20 mouse cellular contexts compared by ENCODE assay signal in the genomic region with DNA sequence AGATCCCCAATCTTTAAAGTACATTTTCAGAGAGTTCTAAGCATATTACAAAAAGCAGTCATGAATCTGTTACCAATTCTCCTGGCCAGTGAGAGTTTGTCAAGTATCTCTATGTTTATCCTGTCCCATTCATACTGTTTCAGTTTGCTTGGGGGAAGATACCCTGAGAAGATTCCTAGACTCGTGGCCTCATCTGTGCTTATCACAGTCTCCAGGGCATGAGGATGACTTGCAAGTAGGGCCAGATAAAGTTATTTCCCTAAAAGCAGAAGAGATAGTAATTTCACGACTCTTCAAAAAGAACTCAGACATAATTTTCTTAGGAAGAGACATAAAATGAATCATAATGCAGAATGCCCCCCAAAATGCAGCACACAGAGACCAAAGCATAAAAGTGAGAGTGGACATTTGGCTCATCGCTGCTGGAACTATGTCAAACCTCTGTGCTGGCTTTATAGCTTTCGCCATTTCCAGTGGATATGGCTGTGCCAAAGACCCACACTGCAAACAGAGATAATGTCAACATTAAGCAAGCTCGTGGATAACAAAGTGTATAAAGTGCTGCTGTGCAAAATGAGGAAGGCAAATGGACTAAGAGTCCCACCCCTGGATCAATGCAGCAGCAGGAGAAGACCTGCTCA.
DNase-seq lines count a peak whose midpoint lies in the region; ATAC-seq and TF ChIP-seq lines count a peak whose summit lies in the region.
"Had no signal": no experiment of that assay in that cellular context is flagged by ENCODE, and none has a peak within 500 bp of the region (broad histone marks: within the 10 kb centered on the region; RNA-seq: fewer than 3 reads in every experiment).

No protein-coding gene starts in this region.

- peak overlapping the region; percentile 25; the same call in 1 of the 2 replicates for H3K9ac ChIP-seq in MEL (ENCODE audit: control insufficient read depth, low read depth, low read length, poor library complexity, severe bottlenecking)
- no peak overlapping the region for H3K9ac ChIP-seq in liver, postnatal 0 days (replicated peaks)
- H3K9ac ChIP-seq: heart, embryonic 13.5 days; limb, embryonic 12.5 days had no signal

- peaks cover 0 to 13% of the 10 kb centered on the region in 2 experiments; a peak in 2 of 4 replicates for H3K36me3 ChIP-seq in MEL (ENCODE audit: control insufficient read depth in 1 of 2, insufficient read depth in 2 of 2, low read length in 2 of 2)
- no peaks in the 10 kb centered on the region for H3K36me3 ChIP-seq in liver, postnatal 0 days (replicated peaks; ENCODE audit: insufficient read depth, low read length)
- H3K36me3 ChIP-seq: heart, embryonic 13.5 days; limb, embryonic 12.5 days had no signal

- H3K9me3 ChIP-seq in MEL (replicated peaks; ENCODE audit: insufficient read depth, low read length) = no peaks in the 10 kb centered on the region
- H3K9me3 ChIP-seq in liver, postnatal 0 days (ENCODE audit: low read length) = no peaks in the 10 kb centered on the region
- H3K9me3 ChIP-seq: heart, embryonic 13.5 days; limb, embryonic 12.5 days had no signal

- H3K79me2 ChIP-seq in MEL (ENCODE audit: control insufficient read depth, insufficient read depth, low read length, poor library complexity) = no peaks in the 10 kb centered on the region

- ATAC-seq in erythroid progenitor cell, adult 5-6 weeks (replicated peaks; ENCODE audit: low FRiP score, poor library complexity, severe bottlenecking) = peak; percentile 87
- peak; percentile 96 for ATAC-seq in liver, postnatal 0 days
- ATAC-seq: forebrain, embryonic 16.5 days; hindbrain, embryonic 16.5 days; midbrain, embryonic 16.5 days had no signal

- H3K4me3 ChIP-seq in MEL (ENCODE audit: control insufficient read depth in 1 of 2, insufficient read depth in 1 of 2, low read depth in 2 of 2, low read length in 2 of 2) = peak overlapping the region; percentile 18 to 37
- H3K4me3 ChIP-seq in bone marrow, adult 2 months (replicated peaks; ENCODE audit: control insufficient read depth, low read depth, low read length) = no peak overlapping the region
- H3K4me3 ChIP-seq in liver, postnatal 0 days (ENCODE audit: low read depth, low read length) = no peak overlapping the region
- H3K4me3 ChIP-seq: gastrocnemius, adult 2 months; heart, embryonic 13.5 days; limb, embryonic 12.5 days had no signal

- TF ChIP-seq EP300 in MEL (IDR thresholded peaks at IDR 0.05; ENCODE audit: low read depth in 1 of 2, low read length in 2 of 2) = peak; percentile 96 to 98
- TF ChIP-seq EP300 in liver, postnatal 0 days (IDR thresholded peaks at IDR 0.05; ENCODE audit: low read depth) = peak; percentile 98

- peak overlapping the region; percentile 62 for H3K4me2 ChIP-seq in liver, postnatal 0 days (ENCODE audit: low read depth, low read length)
- H3K4me2 ChIP-seq: heart, embryonic 13.5 days; limb, embryonic 12.5 days had no signal

- no peaks in the 10 kb centered on the region for H3K27me3 ChIP-seq in MEL (ENCODE audit: control insufficient read depth in 1 of 2, insufficient read depth in 2 of 2, low read length in 2 of 2)
- H3K27me3 ChIP-seq in liver, postnatal 0 days (ENCODE audit: insufficient read depth, low read length) = no peaks in the 10 kb centered on the region
- H3K27me3 ChIP-seq: heart, embryonic 13.5 days; limb, embryonic 12.5 days had no signal

- peak overlapping the region; percentile 86 for H3K27ac ChIP-seq in MEL (ENCODE audit: control insufficient read depth, low read depth, low read length)
- H3K27ac ChIP-seq in bone marrow, adult 2 months (ENCODE audit: control insufficient read depth, insufficient read depth, low read depth, low read length, poor library complexity) = peak overlapping the region; percentile 2
- peak overlapping the region; percentile 74 for H3K27ac ChIP-seq in liver, postnatal 0 days (ENCODE audit: low read depth)
- H3K27ac ChIP-seq: gastrocnemius, adult 2 months; heart, embryonic 13.5 days; limb, embryonic 12.5 days had no signal

- WGBS in bone marrow, adult 2 months = 38% methylated on average over 5 of the region's 5 CpGs
- 24% methylated on average over 5 of the region's 5 CpGs for WGBS in liver, postnatal 0 days (ENCODE audit: insufficient replicate concordance)

- peaks cover 7 to 11% of the 10 kb centered on the region in 2 experiments; a peak in 3 of 4 replicates for H3K4me1 ChIP-seq in MEL (ENCODE audit: control insufficient read depth in 1 of 2, insufficient read depth in 2 of 2, low read length in 2 of 2)
- H3K4me1 ChIP-seq in bone marrow, adult 2 months (ENCODE audit: control insufficient read depth, insufficient read depth, low read length) = no peaks in the 10 kb centered on the region; the same call in 1 of the 2 replicates
- peaks cover 10% of the 10 kb centered on the region for H3K4me1 ChIP-seq in liver, postnatal 0 days (ENCODE audit: insufficient read depth)
- H3K4me1 ChIP-seq: heart, embryonic 13.5 days had no signal

- no peak for TF ChIP-seq RAD21 in MEL (IDR thresholded peaks at IDR 0.05; ENCODE audit: low read depth, low read length)

- no peak for TF ChIP-seq CTCF in MEL (IDR thresholded peaks at IDR 0.05 in 2 of 3, conservative IDR thresholded peaks at IDR 0.05 in 1 of 3; ENCODE audit: control insufficient read depth in 1 of 3, insufficient read depth in 1 of 3, low read depth in 2 of 3, low read length in 3 of 3, poor library complexity in 1 of 3, severe bottlenecking in 1 of 3)
- no peak for TF ChIP-seq CTCF in bone marrow, adult 2 months (IDR thresholded peaks at IDR 0.05; ENCODE audit: control insufficient read depth, insufficient read depth, low read length)
- no peak for TF ChIP-seq CTCF in liver, postnatal 0 days (IDR thresholded peaks at IDR 0.05; ENCODE audit: low read depth)

- no peak for TF ChIP-seq POLR2A in MEL (IDR thresholded peaks at IDR 0.05; ENCODE audit: control insufficient read depth in 1 of 2, insufficient read depth in 1 of 2, low read depth in 1 of 2, low read length in 2 of 2, poor library complexity in 1 of 2)
- no peak for TF ChIP-seq POLR2A in bone marrow, adult 2 months (IDR thresholded peaks at IDR 0.05; ENCODE audit: borderline replicate concordance, control insufficient read depth, low read depth, low read length)

- peak; percentile 89 for DNase-seq in MEL (ENCODE audit: low read depth, low spot score)
- DNase-seq in liver, postnatal 0 days = no peak
- DNase-seq in layer of hippocampus, postnatal 10 days (ENCODE audit: low spot score in 2 of 2) = no peak
- no peak for DNase-seq in ovary, postnatal 14 days (ENCODE audit: low spot score)
- DNase-seq in adrenal gland, postnatal 36 days = no peak
- DNase-seq: adrenal gland, adult 8-10 months; cerebellum, postnatal 25 days; gastrocnemius, adult 2 months; heart, postnatal 4 days; kidney, adult 18-20 months; kidney, postnatal 25 days; layer of hippocampus, adult 9-11 months; right cerebral cortex, postnatal 25 days had no signal

TF ChIP-seq in MEL, 35 proteins besides CTCF, POLR2A, EP300 and RAD21 (continues in another document):
- TF ChIP-seq RCOR1 (IDR thresholded peaks at IDR 0.05; ENCODE audit: low read depth, low read length) = peak; percentile 88
- TF ChIP-seq ETS1 (IDR thresholded peaks at IDR 0.05; ENCODE audit: low read depth, low read length) = peak; percentile 91
- peak; percentile 98 for TF ChIP-seq TCF12 (IDR thresholded peaks at IDR 0.05; ENCODE audit: low read depth, low read length)
- no peak for TF ChIP-seq POLR2AphosphoS2 (IDR thresholded peaks at IDR 0.05; ENCODE audit: low read length)
- 0 out of 2 replicates have a peak, but pooled peaks have one; percentile 32 for TF ChIP-seq MXI1 (IDR thresholded peaks at IDR 0.05; ENCODE audit: low read depth, low read length)
- 0 out of 2 replicates have a peak, but pooled peaks have one; percentile 69 for TF ChIP-seq CHD1 (IDR thresholded peaks at IDR 0.05; ENCODE audit: low read depth, low read length)
- TF ChIP-seq BHLHE40 (IDR thresholded peaks at IDR 0.05; ENCODE audit: borderline replicate concordance, low read depth, low read length) = peak; percentile 59
- no peak; the same call in 1 of the 2 replicates for TF ChIP-seq CHD2 (IDR thresholded peaks at IDR 0.05; ENCODE audit: low read length)
- TF ChIP-seq ZKSCAN1 (IDR thresholded peaks at IDR 0.05; ENCODE audit: low read depth, low read length) = no peak
- TF ChIP-seq MEF2A (IDR thresholded peaks at IDR 0.05; ENCODE audit: extremely low read depth, insufficient replicate concordance, low read depth, low read length, poor library complexity, severe bottlenecking) = no peak
- TF ChIP-seq UBTF (IDR thresholded peaks at IDR 0.05; ENCODE audit: borderline replicate concordance, insufficient read depth, low read depth, low read length) = no peak
- peak; percentile 71 for TF ChIP-seq TAL1 (IDR thresholded peaks at IDR 0.05; ENCODE audit: low read length)
- TF ChIP-seq USF2 (IDR thresholded peaks at IDR 0.05; ENCODE audit: borderline replicate concordance in 1 of 2, insufficient read depth in 1 of 2, low read depth in 1 of 2, low read length in 2 of 2) = no peak
- TF ChIP-seq ZC3H11A (IDR thresholded peaks at IDR 0.05; ENCODE audit: low read depth, low read length) = no peak
- no peak for TF ChIP-seq GABPA (IDR thresholded peaks at IDR 0.05; ENCODE audit: low read depth, low read length)
- TF ChIP-seq MAX (IDR thresholded peaks at IDR 0.05; ENCODE audit: low read length) = peak; percentile 41; the same call in 1 of the 2 replicates
- TF ChIP-seq E2F4 (IDR thresholded peaks at IDR 0.05; ENCODE audit: borderline replicate concordance, low read depth, low read length) = no peak
- peak; percentile 70 for TF ChIP-seq MYB (IDR thresholded peaks at IDR 0.05; ENCODE audit: low read depth, low read length)
- TF ChIP-seq HCFC1 (IDR thresholded peaks at IDR 0.05; ENCODE audit: low read depth, low read length) = no peak
- no peak; the same call in 1 of the 2 replicates for TF ChIP-seq MAFK (IDR thresholded peaks at IDR 0.05; ENCODE audit: borderline replicate concordance, low read depth, low read length)
- TF ChIP-seq MAZ (IDR thresholded peaks at IDR 0.05; ENCODE audit: low read depth, low read length) = no peak
- TF ChIP-seq ZNF384 (IDR thresholded peaks at IDR 0.05; ENCODE audit: low read depth, low read length) = 0 out of 2 replicates have a peak, but pooled peaks have one; percentile 3
- 0 out of 2 replicates have a peak, but pooled peaks have one; percentile 22 for TF ChIP-seq ELF1 (IDR thresholded peaks at IDR 0.05; ENCODE audit: low read depth, low read length)
- no peak for TF ChIP-seq JUND (IDR thresholded peaks at IDR 0.05; ENCODE audit: low read depth, low read length)
- TF ChIP-seq SMC3 (IDR thresholded peaks at IDR 0.05; ENCODE audit: low read depth, low read length) = no peak
- no peak for TF ChIP-seq POLR2AphosphoS5 (IDR thresholded peaks at IDR 0.05; ENCODE audit: borderline replicate concordance, low read depth, low read length)
- TF ChIP-seq ZMIZ1 (IDR thresholded peaks at IDR 0.05; ENCODE audit: low read depth, low read length) = 0 out of 2 replicates have a peak, but pooled peaks have one; percentile 59
- peak; percentile 80; the same call in 1 of the 2 replicates for TF ChIP-seq MYC (IDR thresholded peaks at IDR 0.05; ENCODE audit: low read depth, low read length)

Comparison
In these comparisons a context has a peak if more than half of its experiments do, and no peak if none do; other contexts are left out.
1. H3K27ac ChIP-seq: peak in every context shown above with its lines; median percentile 86 in MEL; 74 in liver, postnatal 0 days; 2 in bone marrow, adult 2 months.
2. H3K4me3 ChIP-seq: peak in MEL (2 of 2); none in bone marrow, adult 2 months (single experiment) and liver, postnatal 0 days (single experiment).